Mouse (Mus musculus): ENCODE measurements at regions not wholly inside any gene's neighbourhood (a gene's known extent, or its start where the extent isn't known, plus 50 kb on each side); places are given as distances from the start of the nearest gene placed in this dataset.

DNA sequence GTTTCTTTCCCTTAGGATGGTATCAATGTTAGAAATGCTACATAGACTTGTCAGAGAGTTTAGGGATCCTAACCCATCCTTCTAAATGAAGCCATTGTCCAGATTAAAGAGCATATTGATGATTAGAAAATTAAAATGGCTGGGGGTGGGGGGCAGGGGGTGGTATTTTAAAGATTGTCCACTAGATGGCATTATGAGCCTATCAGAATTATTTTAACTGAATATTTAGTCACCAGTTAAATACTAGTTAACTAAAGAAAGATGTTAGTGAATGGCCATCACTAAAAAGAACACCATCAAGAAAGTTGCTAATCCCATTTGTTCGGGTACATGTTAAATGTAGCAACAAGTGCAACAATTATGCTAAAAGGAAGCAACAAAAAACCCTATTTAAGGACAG, 1909.6 kb upstream of the 5930422O12Rik start:
- intact Hi-C loops (cut with DNase I): loop anchor here (2.0 to 10.0 kb wide), 2 partner anchors 484 to 1666 kb away; no protein-coding TSS in a partner anchor
- no peak for DNase-seq (ENCODE audit: low spot score)

DNA sequence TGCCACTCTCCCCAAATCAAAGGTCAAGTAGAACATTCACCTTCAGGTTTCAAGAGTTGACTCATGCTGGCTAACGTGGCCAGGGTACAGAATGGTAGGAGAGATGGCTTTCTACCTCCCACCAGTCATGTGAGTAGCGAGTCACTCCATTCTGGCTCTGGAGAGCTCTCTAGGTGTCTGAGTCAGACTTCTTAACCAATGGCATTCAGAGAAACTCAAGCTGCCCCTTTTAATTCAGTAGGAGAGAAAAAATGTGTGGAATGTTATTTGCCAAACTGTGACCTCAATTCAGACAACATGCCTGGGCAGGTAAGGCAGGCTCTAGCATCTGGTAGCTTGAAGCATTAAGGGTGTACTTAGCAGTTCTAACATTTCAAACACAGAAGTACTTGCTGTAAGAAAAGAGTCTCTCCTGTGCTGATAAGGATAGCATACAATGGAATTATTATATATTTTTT, 1907.5 kb upstream of the 5930422O12Rik start:
- intact Hi-C loops (cut with DNase I): no loop called here
- DNase-seq (ENCODE audit: low spot score): no peak

DNA sequence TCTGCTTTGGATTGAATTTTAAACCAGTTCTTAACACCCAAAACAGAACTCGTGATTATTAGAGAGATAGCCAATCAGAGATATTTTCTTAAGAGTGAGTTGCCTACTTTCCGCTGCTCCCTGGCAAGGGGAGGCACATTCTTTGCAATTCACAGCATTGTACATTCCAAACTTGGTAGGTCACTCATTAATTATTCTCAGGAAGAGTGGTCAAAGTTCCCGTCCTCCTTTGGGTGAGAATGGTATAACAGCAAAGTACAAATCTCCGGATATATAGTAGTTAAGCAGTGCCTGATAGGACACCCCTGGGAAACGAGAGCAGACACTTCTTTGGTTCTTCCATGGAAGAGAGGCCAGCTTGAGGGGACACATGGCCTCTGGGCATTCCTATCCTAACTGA, 1903.4 kb upstream of the 5930422O12Rik start:
- intact Hi-C loops (cut with DNase I): no loop called here
- no peak for DNase-seq (ENCODE audit: low spot score)

DNA sequence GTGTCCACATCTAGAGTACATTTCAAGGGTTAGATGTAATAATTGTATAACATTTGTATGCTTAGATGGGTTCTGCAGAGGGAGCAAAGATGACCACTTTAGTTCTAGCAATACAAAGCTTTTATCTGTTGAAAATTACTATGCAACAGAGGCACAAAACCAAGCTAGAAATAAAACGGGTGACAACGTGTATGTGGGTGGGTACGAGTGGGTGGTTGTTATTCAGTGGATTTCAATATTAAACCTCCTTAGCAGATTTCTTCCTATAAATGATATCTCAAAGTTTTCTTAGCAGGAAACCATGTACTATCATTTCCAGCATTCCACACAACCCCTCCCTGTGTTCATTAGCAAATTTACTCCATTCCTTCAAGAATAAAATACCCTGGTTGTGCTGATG, 1889.3 kb upstream of the 5930422O12Rik start:
- DNase-seq (ENCODE audit: low spot score): no peak
- intact Hi-C loops (cut with DNase I): no loop called here

DNA sequence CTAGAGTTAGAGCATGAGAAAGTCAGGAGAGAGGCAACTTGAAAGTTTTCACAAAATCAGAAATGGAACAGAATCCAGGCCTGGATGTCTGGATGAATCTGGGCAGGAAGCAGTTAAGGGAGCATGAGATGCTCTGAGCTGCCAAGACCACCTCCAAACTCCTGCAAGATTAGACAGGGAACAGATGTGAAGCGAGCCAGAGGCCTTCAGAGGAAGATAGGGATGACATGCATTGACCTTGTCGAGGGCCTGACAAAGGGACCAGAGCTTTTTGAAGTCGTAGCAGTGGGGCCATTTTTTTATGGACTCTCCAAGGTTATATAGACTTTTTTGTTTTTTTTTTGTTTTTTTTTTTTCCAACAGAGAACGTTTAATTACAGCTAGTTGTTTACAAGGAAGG, 1886.9 kb upstream of the 5930422O12Rik start:
- intact Hi-C loops (cut with DNase I): no loop called here
- no peak for DNase-seq (ENCODE audit: low spot score)

DNA sequence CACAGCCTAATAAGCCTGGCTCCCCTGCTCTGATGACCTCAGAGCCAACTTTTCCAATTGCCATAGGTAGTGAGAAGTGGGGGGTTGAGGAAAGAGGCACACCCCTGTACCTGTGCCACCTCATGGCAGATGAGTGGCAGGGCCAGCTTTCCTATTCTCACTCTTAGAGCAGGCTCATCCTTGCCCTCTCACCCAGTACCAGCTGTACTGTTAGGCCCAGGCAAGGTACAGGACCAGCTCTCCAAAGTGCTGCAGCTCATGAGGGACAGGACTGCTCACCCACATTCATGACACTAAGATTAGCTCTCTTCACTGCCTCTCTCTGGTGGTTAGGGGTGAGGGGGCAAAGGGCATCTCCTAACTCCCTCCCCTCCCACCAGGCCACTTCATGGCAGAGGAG, 1854.4 kb upstream of the 5930422O12Rik start:
- no peak for DNase-seq (ENCODE audit: low spot score)
- intact Hi-C loops (cut with DNase I): no loop called here

DNA sequence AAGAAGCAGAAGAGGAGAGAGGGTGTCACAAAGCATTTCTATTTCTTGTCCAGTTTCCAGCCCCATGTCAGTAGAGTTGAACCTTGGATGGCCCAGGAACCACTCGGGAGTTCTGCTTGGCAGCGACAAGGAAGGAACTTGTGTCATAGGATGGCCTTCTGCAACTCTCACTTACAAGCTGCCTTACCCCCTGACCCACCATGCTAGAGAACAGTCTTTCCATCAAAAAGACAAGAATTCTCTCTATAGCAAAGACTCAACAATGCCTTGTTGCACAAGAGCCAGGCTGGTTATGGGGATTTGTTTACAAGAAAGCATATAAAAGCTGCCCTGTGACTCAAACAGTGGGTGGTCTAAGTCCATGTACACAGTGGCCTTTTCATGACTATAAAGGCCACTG, 1852.4 kb upstream of the 5930422O12Rik start:
- intact Hi-C loops (cut with DNase I): no loop called here
- no peak for DNase-seq (ENCODE audit: low spot score)

DNA sequence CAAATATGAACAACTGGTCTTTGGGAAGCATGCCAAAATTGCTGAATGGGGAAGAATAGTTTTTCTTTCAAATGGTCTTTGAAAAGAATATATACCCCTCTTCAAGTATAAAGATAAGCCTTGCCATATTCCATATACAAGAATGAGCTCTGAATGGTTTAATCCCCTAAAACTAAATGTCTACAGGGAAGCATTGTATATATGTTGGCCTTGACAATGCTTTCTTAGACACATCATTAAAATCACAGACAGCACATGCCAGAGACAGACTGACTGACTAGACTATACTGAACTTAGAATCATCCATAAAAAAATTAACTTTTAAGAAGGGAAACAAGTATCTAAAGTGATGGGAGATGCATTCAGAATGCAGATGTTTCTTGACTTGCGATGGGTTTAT, 1843.8 kb upstream of the 5930422O12Rik start:
- DNase-seq (ENCODE audit: low spot score): no peak

DNA sequence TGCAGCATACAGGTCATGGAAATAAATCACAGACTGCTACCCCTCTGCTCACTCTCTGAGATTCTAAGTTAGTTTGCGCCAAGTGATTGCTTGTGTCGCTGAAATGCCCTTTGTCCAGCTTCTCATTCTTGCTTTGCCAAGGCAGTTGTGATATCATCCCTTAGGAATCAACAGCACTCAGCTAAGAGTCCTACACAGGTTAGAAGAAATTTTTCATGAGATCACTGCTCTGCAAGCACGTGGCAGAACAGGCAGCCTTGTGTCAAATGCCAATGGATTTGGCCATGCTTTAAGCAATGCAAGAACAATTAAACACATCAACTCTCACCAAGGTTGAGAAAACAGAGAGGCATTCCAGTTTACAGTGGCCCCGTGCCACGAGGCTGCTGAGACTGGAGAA, 1829.0 kb upstream of the 5930422O12Rik start:
- peak; percentile 1 for DNase-seq (ENCODE audit: low spot score)
- intact Hi-C loops (cut with DNase I): no loop called here

More for the DNA sequence above, 1843.8 kb upstream of the 5930422O12Rik start:
- intact Hi-C loops (cut with DNase I): no loop called here

DNA sequence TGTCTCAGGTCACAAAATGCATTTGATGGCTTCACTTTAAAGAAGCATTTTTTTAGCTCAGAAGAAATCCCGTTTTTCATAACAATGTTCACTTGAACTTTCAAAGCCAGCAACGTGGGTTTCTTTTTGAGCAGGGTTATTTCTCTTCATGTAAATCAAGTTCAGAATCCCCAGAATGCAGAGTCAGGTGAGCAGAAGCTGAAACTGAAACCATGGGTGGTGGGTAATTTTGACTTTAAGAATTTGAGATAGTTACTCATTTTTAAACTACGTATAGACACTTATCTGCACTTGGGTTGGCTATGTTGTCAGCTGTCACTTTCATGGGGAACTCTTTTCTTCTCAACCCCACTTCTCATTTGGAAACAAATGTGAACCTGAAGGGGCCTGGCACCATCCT, 1827.5 kb upstream of the 5930422O12Rik start:
- intact Hi-C loops (cut with DNase I): no loop called here

DNA sequence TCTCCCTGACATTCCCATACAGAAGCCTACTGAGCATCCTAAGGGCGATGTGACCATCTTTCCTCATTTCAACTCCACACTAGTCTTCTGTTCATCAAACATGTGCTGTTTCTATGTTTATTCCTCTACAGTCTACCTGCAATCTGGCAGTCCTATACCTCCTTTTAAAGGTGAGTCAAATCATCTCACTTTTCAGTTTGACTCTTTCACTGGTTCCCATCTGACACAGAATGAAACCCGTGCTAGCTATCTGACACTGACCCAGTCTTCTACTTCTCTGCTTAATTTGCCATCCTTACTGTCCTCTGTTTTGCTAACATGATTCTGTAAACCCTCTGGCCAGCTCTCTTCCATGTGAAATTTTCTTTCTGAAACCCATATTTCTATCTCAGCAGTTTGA, 1812.0 kb upstream of the 5930422O12Rik start:
- intact Hi-C loops (cut with DNase I): no loop called here
- DNase-seq (ENCODE audit: low spot score): no peak

More for the DNA sequence above, 1827.5 kb upstream of the 5930422O12Rik start:
- DNase-seq (ENCODE audit: low spot score): no peak

DNA sequence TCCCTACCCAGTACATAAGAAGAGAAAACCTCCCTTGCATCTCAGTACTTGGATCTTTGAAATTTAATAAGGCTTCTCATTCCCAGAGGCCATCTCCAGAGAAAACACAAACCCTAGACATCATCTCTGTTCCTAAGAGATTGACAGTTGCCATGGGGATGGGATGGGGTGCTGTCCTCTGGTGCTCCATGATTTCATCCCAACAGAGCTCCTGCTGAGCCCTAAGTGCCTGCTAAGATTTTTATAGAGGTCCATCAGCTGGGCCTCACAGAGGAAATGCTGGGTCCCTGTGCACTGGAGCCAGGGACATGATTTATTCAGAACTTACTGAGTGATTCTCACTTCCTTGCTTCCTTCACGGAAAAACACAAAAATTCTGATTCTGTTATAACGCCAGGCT, 1800.8 kb upstream of the 5930422O12Rik start:
- intact Hi-C loops (cut with DNase I): no loop called here

DNA sequence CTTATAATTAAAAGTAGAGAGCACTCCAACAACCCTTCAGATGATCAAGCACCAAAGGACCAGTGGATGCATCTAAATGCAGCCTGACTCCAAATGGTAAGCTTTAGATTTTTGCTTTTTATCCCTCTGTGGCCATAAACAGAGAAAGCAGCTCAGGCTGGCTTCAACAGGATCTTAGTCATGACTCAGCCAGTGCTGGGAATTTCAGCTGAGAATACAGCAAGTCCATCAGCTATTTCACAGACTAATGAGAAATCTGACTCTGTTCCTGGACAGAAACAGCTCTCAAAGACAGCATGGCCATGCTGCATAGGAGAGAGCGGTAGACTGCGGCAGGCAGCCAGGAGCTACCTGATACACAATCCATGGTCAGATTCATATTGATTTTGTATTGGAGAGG, 1800.4 kb upstream of the 5930422O12Rik start:
- DNase-seq (ENCODE audit: low spot score): no peak
- intact Hi-C loops (cut with DNase I): no loop called here

More for the DNA sequence above, 1800.8 kb upstream of the 5930422O12Rik start:
- no peak for DNase-seq (ENCODE audit: low spot score)

DNA sequence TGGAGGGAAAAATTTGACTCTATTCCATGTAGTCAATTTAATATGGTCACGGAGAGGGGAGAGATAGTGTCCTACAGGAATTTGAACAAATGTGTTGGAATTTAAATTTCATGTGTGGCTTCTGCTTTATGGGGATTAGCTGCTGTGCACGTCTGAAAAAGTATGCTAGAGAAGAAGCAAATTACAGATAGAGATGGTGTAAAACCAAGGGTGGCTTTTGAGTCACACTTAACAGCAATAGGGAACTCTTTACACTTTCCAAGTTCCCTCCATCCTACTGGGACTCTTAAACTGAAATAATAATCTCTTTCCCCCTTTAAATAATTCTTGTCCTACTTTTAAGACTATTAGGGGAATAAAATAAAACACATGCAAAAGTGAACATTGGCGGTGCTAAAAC, 1790.1 kb upstream of the 5930422O12Rik start:
- intact Hi-C loops (cut with DNase I): no loop called here
- no peak for DNase-seq (ENCODE audit: low spot score)

DNA sequence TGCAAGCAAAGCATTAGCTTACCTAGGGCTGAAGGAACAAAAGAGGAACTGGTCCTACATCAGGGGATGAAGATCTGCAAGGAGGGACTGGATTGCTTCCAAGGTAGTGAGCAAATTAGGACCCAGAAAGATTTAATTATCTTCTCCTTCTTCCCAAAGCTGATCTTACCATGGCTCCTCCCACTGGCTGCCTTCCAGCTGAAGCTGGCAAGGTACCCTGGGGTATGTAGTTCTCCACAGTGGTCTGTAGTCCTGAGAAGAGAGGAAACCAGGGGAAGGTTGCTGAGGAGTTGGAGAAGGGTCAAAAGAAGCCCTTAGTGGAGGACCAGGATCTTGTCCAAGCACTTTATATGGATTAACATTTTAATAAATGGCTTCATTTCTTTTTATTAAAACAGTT, 1764.8 kb upstream of the 5930422O12Rik start:
- intact Hi-C loops (cut with DNase I): no loop called here
- no peak for DNase-seq (ENCODE audit: low spot score)

DNA sequence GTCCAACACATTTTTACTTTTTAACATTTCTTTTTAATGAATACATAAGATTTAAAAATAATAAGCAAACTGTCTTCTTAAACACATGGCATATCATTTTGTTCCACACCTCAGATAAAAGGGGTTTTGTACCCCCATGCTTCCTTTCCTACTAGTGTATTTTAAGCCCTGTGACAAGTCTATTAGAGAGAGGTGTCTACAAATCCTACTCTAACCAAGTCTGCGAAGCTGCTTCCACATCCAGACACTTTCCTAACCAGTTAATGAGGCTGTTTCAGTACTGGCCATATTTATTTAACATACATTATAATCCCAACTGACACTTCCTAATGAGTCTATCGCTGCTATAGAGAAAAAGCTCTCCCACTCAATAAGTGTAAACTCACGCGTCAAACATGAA, 1763.0 kb upstream of the 5930422O12Rik start:
- no peak for DNase-seq (ENCODE audit: low spot score)
- intact Hi-C loops (cut with DNase I): no loop called here

DNA sequence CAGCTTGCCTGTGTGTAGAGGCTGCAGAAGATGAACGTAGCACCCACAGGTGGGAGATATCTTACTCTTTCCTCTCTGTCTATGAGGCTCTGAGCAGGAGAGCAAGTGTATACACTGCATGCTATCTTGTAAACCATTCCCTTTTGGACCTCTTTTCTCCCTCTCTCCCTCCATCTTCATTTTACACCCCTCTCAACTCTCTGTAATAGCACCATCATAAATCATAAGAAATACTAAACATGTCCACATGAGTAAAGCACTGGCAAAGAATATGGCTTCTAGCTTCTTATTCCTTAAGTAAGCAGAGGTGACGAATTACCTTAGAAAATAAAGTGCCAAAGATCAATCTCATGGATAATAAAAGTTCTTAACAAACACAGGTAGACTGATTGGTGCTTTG, 1724.3 kb upstream of the 5930422O12Rik start:
- intact Hi-C loops (cut with DNase I): no loop called here
- DNase-seq (ENCODE audit: low spot score): no peak

DNA sequence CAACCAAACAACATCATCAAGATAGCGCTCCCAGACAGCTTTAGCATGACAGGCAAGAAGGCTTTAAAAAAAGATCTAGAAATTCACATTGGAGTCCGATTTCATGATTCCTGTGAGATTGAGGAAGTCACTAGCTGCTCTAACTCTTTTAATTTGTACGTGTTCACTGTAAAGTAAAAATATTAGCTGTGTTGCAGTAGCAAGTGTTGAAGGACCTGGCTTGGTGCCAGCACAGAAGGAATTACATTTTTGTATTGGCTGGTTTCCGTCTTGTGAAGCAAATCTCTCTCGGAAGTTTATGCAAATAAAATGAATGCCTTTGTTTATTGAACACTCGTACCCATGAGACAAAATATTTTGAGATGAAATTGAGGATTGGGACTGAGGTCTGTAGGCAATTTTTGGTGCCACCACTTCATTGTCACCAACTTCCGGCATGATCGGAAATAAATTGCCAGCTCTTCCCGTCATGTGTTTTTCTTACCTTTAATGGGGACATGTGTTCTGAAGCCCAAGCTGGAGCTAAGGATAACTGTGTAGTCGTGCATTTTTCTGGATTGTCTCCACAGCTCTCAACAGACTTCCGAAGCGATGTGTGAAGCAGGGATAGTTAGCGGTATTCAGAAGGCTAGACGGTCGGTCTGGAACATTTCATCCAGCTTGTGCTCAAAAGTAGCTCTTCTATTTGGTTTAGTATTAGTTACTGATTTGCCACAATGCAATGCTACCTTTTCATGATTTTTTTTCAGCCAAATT, 1715.0 kb upstream of the 5930422O12Rik start:
- no peak for DNase-seq (ENCODE audit: low spot score)
- intact Hi-C loops (cut with DNase I): no loop called here

DNA sequence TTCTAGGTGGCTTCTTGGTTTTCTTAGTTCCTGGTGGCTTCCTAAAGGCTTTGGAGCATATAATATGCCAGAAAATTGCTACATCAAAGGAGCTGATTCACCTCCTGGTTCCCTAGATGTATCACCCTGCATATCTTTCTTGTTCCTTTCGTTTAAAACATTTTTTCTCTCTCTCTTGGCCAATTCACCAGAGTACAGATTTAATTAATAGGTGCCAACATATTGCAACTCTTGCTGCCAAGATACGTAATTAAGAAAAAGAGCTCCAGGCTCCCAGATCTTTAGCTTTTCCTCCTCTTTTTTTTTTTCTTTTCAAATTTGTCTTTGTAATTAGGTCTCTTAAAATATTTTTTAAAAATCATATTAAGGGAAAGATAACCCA, 1714.4 kb upstream of the 5930422O12Rik start:
- intact Hi-C loops (cut with DNase I): no loop called here
- DNase-seq (ENCODE audit: low spot score): no peak

DNA sequence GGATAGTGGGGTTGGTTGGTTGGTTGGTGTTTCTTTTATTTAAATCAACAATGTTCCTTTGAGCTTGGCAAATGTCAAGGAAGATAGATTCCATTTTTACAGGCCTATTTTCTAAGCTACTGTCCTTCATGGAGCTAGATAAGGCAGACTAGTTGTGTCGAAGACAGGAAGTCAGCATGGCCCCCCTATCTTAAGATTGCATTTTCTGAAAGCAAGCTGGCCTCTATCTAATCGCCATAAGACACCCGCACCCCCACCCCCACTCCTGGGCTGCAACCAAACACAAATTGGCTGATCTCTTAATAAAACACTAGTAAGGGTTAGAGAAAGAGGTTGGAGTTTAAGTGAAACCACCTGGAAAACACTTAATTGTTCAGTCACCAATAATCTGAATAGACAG, 1708.5 kb upstream of the 5930422O12Rik start:
- intact Hi-C loops (cut with DNase I): no loop called here
- DNase-seq (ENCODE audit: low spot score): no peak

DNA sequence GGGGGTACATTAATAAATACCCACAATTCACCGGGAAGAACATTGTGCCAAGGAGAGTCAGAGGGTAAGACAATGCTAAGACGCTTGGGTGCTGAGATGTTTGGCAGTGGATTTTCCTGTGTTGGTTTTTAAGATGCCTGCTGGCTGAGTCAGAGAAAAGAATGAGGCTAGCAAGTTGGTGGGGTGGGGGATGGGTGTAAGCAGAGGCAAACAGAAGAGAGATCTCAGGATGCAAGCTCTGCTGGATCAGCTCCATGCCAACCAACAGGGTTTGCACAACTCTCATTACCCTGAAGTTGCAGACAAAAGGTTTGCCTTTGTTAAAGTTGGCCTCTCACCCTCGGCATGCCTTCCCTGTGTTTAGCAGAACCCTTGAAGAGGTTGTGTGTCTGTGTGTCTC, 1707.9 kb upstream of the 5930422O12Rik start:
- intact Hi-C loops (cut with DNase I): no loop called here
- DNase-seq (ENCODE audit: low spot score): no peak

DNA sequence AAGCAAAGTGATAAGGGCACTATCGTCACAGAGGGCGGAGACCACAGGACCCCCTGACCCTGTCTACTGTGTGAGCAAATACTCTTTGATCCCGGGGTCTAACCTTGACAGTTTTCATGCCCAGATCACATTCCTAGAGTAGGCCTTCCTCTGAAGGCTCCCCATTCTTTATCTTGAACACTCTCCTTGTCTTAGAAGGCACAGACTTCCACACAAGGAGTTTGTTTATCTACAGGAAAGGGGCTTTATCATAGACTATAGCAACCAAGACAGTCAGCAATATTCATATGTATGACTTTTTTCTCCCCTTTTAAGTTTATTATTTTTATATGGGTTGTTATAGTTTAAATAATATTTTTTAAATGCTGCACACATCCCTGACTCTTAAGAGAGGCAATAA, 1703.1 kb upstream of the 5930422O12Rik start:
- intact Hi-C loops (cut with DNase I): no loop called here
- no peak for DNase-seq (ENCODE audit: low spot score)
